Mouse (Mus musculus): ENCODE data around the gene Hsd17b7.

GRCm38 (mm10) chr1:169916659-169917058 is 52.4 kb downstream of the Hsd17b7 start:
- TF ChIP-seq CTCF (IDR thresholded peaks at IDR 0.05; ENCODE audit: low read depth, low read length) (no peak), POLR2A (IDR thresholded peaks at IDR 0.05; ENCODE audit: insufficient read depth, low read length) (no peak), EP300 (IDR thresholded peaks at IDR 0.05; ENCODE audit: insufficient read depth, low read depth, low read length) (no peak)

Measured in ES-Bruce4 (cell line).